Mouse (Mus musculus) kidney, adult 2 months (tissue): ENCODE results near the gene Ccdc110.

ENCODE experiments used
- CTCF ChIP-seq: fragments of 200-500 bp; conservative IDR thresholded peaks from 2 replicates; pipeline ENCODE4 v1.5.1; 2011; ENCODE audit warnings: low read depth, mild to moderate bottlenecking, control low read depth, low read length, moderate library complexity, mixed read lengths; ENCODE audit not compliant: insufficient read depth, insufficient read length
- POLR2A ChIP-seq: fragments of 200-500 bp; IDR thresholded peaks from one replicate; pipeline ENCODE4 v1.6.1; 2011; ENCODE audit warnings: low read depth, low read length, control low read depth

DNA sequence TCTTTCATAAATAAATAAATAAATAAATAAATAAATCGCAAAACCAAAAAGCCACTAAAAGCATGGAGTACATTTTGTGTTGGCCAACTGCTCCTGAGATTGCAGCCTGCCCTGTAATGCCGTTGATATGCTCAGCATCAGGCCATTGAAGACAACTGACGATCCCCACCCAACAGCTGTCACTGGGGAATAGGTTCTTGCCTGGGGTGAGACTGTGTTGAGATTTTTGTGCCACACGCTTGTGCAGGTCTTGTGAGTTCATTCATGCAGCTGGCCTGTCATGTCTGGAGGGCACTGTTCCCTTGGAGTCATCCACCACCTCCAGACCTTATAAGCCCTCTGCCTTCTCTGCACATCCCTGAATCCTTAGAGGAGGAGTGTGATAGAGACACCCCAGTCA lies 11.9 kb downstream of the Ccdc110 start:
- no peak for TF ChIP-seq CTCF
- TF ChIP-seq POLR2A, result no peak
